Mouse (Mus musculus) forebrain, embryonic 12.5 days (tissue): ENCODE results near the gene Dync1li2. TPM values are rescaled to one million over a fixed set of nuclear protein-coding genes. Genes with fewer than 3 reads are reported as not detected.

Source experiments
- ATAC-seq: fragments of 200-750 bp; cut with Nextera tagmentation; 2 replicates; pipeline ENCODE4 v1.8.0; 2017; ENCODE audit warnings: moderate TSS enrichment; ENCODE audit not compliant: low FRiP score
- H3K27ac ChIP-seq: fragments of 300-500 bp; sonication (generic); 2 replicates; pipeline ENCODE4 v1.5.1; 2016; ENCODE audit warnings: mild to moderate bottlenecking
- H3K27me3 ChIP-seq: fragments of 300-500 bp; sonication (generic); 2 replicates; pipeline ENCODE4 v1.6.1; 2016; ENCODE audit warnings: mild to moderate bottlenecking
- H3K36me3 ChIP-seq: fragments of 300-500 bp; sonication (generic); replicated peaks from 2 replicates; pipeline ENCODE4 v1.6.1; 2016; ENCODE audit warnings: mild to moderate bottlenecking
- H3K4me1 ChIP-seq: fragments of 300-500 bp; sonication (generic); 2 replicates; pipeline ENCODE4 v1.6.1; 2016
- H3K4me2 ChIP-seq: fragments of 300-500 bp; sonication (generic); 2 replicates; pipeline ENCODE4 v1.6.1; 2016; ENCODE audit warnings: mild to moderate bottlenecking, moderate library complexity
- H3K4me3 ChIP-seq: fragments of 300-500 bp; sonication (generic); replicated peaks from 2 replicates; pipeline ENCODE4 v1.5.1; 2016; ENCODE audit warnings: mild to moderate bottlenecking
- H3K9ac ChIP-seq: fragments of 300-500 bp; sonication (generic); 2 replicates; pipeline ENCODE4 v1.6.1; 2016; ENCODE audit warnings: mild to moderate bottlenecking
- H3K9me3 ChIP-seq: fragments of 300-500 bp; sonication (generic); 2 replicates; pipeline ENCODE4 v1.6.1; 2016
- WGBS: fragments of 180-500 bp; shearing (Covaris S2); methylation state at CpG from one replicate; pipeline ENCODE4 v1.1.7; 2016; 5-methylcytosine and 5-hydroxymethylcytosine counted together
- polyA plus RNA-seq: library from polyadenylated mRNA; unstranded; fragments of >200 nt; fragmentation: Nextera tagmentation; extraction: Ambion mirVana; gene quantifications from 2 replicates; pipeline ENCODE4 v1.2.1, GENCODE M21; 2016

Dync1li2 gene
- polyA plus RNA-seq, 1 experiment from 2014 or later, result 136 TPM

GRCm38 (mm10) chr8:104374864-104375846, 67.7 kb downstream of the Dync1li2 start:
- ATAC-seq, result no peak
- no peak overlapping the region for H3K27ac ChIP-seq
- H3K36me3 ChIP-seq, result no peaks in the 10 kb centered on the region
- H3K4me2 ChIP-seq, result no peak overlapping the region
- H3K4me1 ChIP-seq, result peaks cover 31% of the 10 kb centered on the region
- H3K4me3 ChIP-seq, result no peak overlapping the region
- 46% methylated on average over 14 of the region's 14 CpGs for WGBS
- no peak overlapping the region for H3K9ac ChIP-seq
- no peaks in the 10 kb centered on the region for H3K9me3 ChIP-seq
- H3K27me3 ChIP-seq, result no peaks in the 10 kb centered on the region

- no peak overlapping the region for H3K27ac ChIP-seq
- H3K9me3 ChIP-seq, result no peaks in the 10 kb centered on the region
- peaks cover 37% of the 10 kb centered on the region for H3K4me1 ChIP-seq
- no peak overlapping the region for H3K4me3 ChIP-seq
- no peak overlapping the region for H3K9ac ChIP-seq
- no peak overlapping the region for H3K4me2 ChIP-seq
- WGBS, result 72% methylated on average over 11 of the region's 11 CpGs
- no peaks in the 10 kb centered on the region for H3K27me3 ChIP-seq
- no peak for ATAC-seq
- no peaks in the 10 kb centered on the region for H3K36me3 ChIP-seq
These were observed 68.6 kb downstream of the Dync1li2 start for GRCm38 (mm10) chr8:104374269-104374668.

GRCm38 (mm10) chr8:104373779-104374178, 69.1 kb downstream of the Dync1li2 start:
- Histone ChIP-seq H3K27ac (no peak overlapping the region), H3K27me3 (no peaks in the 10 kb centered on the region), H3K9me3 (no peaks in the 10 kb centered on the region), H3K9ac (no peak overlapping the region), H3K36me3 (no peaks in the 10 kb centered on the region), H3K4me1 (peaks cover 37% of the 10 kb centered on the region), H3K4me3 (no peak overlapping the region), H3K4me2 (no peak overlapping the region)
- ATAC-seq, result no peak
- 86% methylated on average over 11 of the region's 11 CpGs for WGBS

DNA sequence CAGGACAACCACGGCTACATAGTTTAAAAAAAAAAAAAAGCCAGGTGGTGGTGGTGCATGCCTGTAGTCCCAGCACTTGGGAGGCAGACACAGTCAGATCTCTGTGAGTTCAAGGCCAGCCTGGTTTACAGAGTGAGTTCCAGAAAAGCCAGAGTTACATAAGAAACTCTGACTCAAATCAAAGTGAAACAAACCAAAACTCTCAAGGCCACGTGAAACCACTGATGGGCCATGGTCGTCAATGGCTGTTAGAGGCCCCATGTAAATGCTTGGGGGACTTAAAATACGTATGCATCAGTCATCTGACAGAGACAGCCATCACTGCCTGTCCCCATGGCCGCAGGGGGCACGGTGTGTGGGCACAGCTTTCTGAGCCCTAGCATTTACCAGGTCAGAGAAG, 71.7 kb downstream of the Dync1li2 start:
- no peaks in the 10 kb centered on the region for H3K36me3 ChIP-seq
- ATAC-seq, result no peak
- H3K9ac ChIP-seq, result no peak overlapping the region
- no peak overlapping the region for H3K4me3 ChIP-seq
- H3K4me1 ChIP-seq, result peaks cover 40% of the 10 kb centered on the region
- no peak overlapping the region for H3K27ac ChIP-seq
- 90% methylated on average over 6 of the region's 6 CpGs for WGBS
- no peaks in the 10 kb centered on the region for H3K27me3 ChIP-seq
- no peaks in the 10 kb centered on the region for H3K9me3 ChIP-seq
- H3K4me2 ChIP-seq, result no peak overlapping the region

DNA sequence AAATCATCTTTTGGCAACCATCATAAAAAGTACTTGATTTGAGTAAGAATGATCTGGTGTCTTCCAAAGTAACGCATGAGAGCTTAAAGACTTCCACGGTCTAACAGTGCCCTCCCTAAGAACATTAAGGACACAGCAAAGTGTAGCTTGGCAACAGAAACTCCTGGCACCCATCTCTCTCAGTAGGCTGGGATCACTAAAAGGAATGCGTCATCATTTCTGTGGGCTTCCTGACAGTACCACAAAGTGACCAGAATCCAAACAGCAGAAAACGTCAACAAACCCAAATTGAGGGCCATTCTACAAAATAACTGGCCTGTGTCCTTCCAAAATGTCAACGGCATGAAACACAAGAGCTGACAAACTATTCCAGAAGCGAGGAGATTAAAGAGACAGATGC, 72.8 kb downstream of the Dync1li2 start:
- Histone ChIP-seq H3K27ac (no peak overlapping the region), H3K36me3 (no peaks in the 10 kb centered on the region), H3K4me1 (peaks cover 29% of the 10 kb centered on the region), H3K9ac (no peak overlapping the region), H3K4me3 (no peak overlapping the region), H3K4me2 (no peak overlapping the region), H3K9me3 (no peaks in the 10 kb centered on the region), H3K27me3 (no peaks in the 10 kb centered on the region)
- 85% methylated on average over 6 of the region's 6 CpGs for WGBS
- ATAC-seq, result no peak

- no peak overlapping the region for H3K27ac ChIP-seq
- 81% methylated on average over 12 of the region's 12 CpGs for WGBS
- H3K27me3 ChIP-seq, result no peaks in the 10 kb centered on the region
- no peak overlapping the region for H3K4me3 ChIP-seq
- H3K9ac ChIP-seq, result no peak overlapping the region
- H3K4me1 ChIP-seq, result peaks cover 25% of the 10 kb centered on the region
- no peak overlapping the region for H3K4me2 ChIP-seq
- no peak for ATAC-seq
- H3K36me3 ChIP-seq, result no peaks in the 10 kb centered on the region
- no peaks in the 10 kb centered on the region for H3K9me3 ChIP-seq
These were observed 73.3 kb downstream of the Dync1li2 start for GRCm38 (mm10) chr8:104369591-104369990.

Other genes with a start within 250 kb of the Dync1li2 start
- 35.4 and 35.9 TPM in 2 replicates for gene Tk2, start 194.5 kb downstream of the Dync1li2 start, polyA plus RNA-seq
- gene Cklf, start 192.2 kb downstream of the Dync1li2 start, polyA plus RNA-seq, result 39.6 and 45.2 TPM in 2 replicates
- gene Cmtm2a, start 149.9 kb downstream of the Dync1li2 start, polyA plus RNA-seq, result not detected in 2 replicates
- gene Gm45711, start 133.0 kb downstream of the Dync1li2 start, polyA plus RNA-seq, result not detected in 2 replicates
- gene Cmtm1, start 132.9 kb downstream of the Dync1li2 start, polyA plus RNA-seq, result not detected in 2 replicates
- gene Gm11020, start 121.5 kb downstream of the Dync1li2 start, polyA plus RNA-seq, result not detected in 2 replicates
- gene Cmtm2b, start 120.8 kb downstream of the Dync1li2 start, polyA plus RNA-seq, result not detected in 2 replicates
- 51.3 and 59.9 TPM in 2 replicates for gene Cmtm3, start 103.6 kb downstream of the Dync1li2 start, polyA plus RNA-seq
- 3.3 and 3.5 TPM in 2 replicates for gene Cmtm4, start 47.2 kb downstream of the Dync1li2 start, polyA plus RNA-seq
- gene Terb1, start 66.9 kb upstream of the Dync1li2 start, polyA plus RNA-seq, result 0.18 and 0.32 TPM in 2 replicates
- 124 and 128 TPM in 2 replicates for gene Nae1, start 91.6 kb upstream of the Dync1li2 start, polyA plus RNA-seq
- 1.5 and 1.6 TPM in 2 replicates for gene Car7, start 91.6 kb upstream of the Dync1li2 start, polyA plus RNA-seq
- 14.2 and 14.9 TPM in 2 replicates for gene Pdp2, start 148.4 kb upstream of the Dync1li2 start, polyA plus RNA-seq
- gene Cdh16, start 181.3 kb upstream of the Dync1li2 start, polyA plus RNA-seq, result not detected in 2 replicates
- gene Rrad, start 188.3 kb upstream of the Dync1li2 start, polyA plus RNA-seq, result 0.69 and 1.7 TPM in 2 replicates
- gene Ciao2b, start 198.9 kb upstream of the Dync1li2 start, polyA plus RNA-seq, result 104 and 115 TPM in 2 replicates